Mouse (Mus musculus): ENCODE results near the gene Sh2d2a.

DNA sequence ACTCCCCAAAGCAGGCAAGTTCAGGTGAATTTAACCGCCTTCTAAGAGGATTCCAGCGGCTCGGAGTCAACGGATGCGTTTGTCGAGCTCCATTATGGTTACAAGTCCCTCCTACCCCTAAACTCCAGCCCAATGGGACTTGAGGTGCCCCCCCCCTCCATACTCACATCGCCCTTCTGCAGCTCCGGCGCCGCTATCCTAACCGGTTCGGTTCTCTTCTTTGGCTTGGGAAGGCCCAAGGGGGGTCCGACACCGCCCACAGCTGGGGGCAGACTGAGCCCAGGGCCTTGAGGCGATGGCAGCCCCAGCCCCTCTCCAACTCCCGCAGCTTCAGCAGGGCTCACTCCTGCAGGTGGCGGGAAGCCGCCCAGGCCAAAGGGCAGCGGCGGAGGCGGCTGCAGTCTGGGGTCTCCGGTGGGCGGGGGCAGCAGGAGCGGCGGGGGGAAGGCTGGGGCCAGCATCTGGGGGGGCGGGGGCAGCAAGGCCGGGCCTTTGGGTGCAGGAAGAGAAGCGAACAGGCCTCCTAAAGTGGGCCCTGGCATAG lies 38.2 kb downstream of the Sh2d2a start:
- TF ChIP-seq GATA1 (IDR thresholded peaks at IDR 0.05; ENCODE audit: borderline replicate concordance, low read length) (no peak), FLI1 (IDR thresholded peaks at IDR 0.05; ENCODE audit: low read length) (no peak)
